Comparison of ENCODE assay signal across 9 mouse cellular contexts in genomic region chr8:94870003-94870402, GRCm38 (mm10). TPM values are rescaled to one million over a fixed set of nuclear protein-coding genes. Genes with fewer than 3 reads are reported as not detected.
A peak's percentile ranks its signal among the peaks of the same experiment; 100 is the strongest.
DNase-seq lines count a peak whose midpoint lies in the region; ATAC-seq and TF ChIP-seq lines count a peak whose summit lies in the region.
"Had no signal": no experiment of that assay in that cellular context is flagged by ENCODE, and none has a peak within 500 bp of the region (broad histone marks: within the 10 kb centered on the region; RNA-seq: fewer than 3 reads in every experiment).

No protein-coding gene starts in this region.

- TF ChIP-seq CTCF in gastrocnemius, adult 2 months (IDR thresholded peaks at IDR 0.05) = no peak
- no peak for TF ChIP-seq CTCF in lung, postnatal 0 days (IDR thresholded peaks at IDR 0.05)

- H3K36me3 ChIP-seq in lung, postnatal 0 days (ENCODE audit: insufficient read depth, low read length) = peaks cover 12% of the 10 kb centered on the region
- peaks cover 22% of the 10 kb centered on the region for H3K36me3 ChIP-seq in limb, embryonic 14.5 days (ENCODE audit: control insufficient read depth, insufficient read depth, low read length)
- 0 out of 2 replicates have a peak, but pooled peaks cover 2% of the 10 kb centered on the region for H3K36me3 ChIP-seq in stomach, embryonic 16.5 days (ENCODE audit: control insufficient read depth, insufficient read depth, low read length)

- peak overlapping the region; percentile 69 for H3K4me2 ChIP-seq in lung, postnatal 0 days (replicated peaks; ENCODE audit: low read depth, low read length)
- H3K4me2 ChIP-seq in limb, embryonic 14.5 days (replicated peaks; ENCODE audit: low read depth, low read length, severe bottlenecking) = peak overlapping the region; percentile 95
- peak overlapping the region; percentile 81 for H3K4me2 ChIP-seq in stomach, embryonic 16.5 days (ENCODE audit: low read depth, low read length)

- ATAC-seq in lung, postnatal 0 days = no peak
- ATAC-seq in limb, embryonic 14.5 days (ENCODE audit: low FRiP score, low read depth) = no peak
- ATAC-seq in stomach, embryonic 16.5 days (ENCODE audit: insufficient read depth, low FRiP score) = no peak

- 36% methylated on average over 4 of the region's 4 CpGs for WGBS in lung, postnatal 0 days
- WGBS in limb, embryonic 14.5 days = 41% methylated on average over 4 of the region's 4 CpGs
- WGBS in stomach, embryonic 16.5 days = 40% methylated on average over 4 of the region's 4 CpGs

- peaks cover 34% of the 10 kb centered on the region for H3K4me1 ChIP-seq in lung, postnatal 0 days (ENCODE audit: insufficient read depth, low read depth, low read length)
- peaks cover 38% of the 10 kb centered on the region for H3K4me1 ChIP-seq in limb, embryonic 14.5 days (ENCODE audit: control insufficient read depth, insufficient read depth, low read length)
- peaks cover 40% of the 10 kb centered on the region for H3K4me1 ChIP-seq in stomach, embryonic 16.5 days (ENCODE audit: control insufficient read depth, insufficient read depth, low read length)

- no peak for TF ChIP-seq POLR2A in limb, embryonic 14.5 days (IDR thresholded peaks at IDR 0.05; ENCODE audit: borderline replicate concordance, extremely low read depth, insufficient read depth, insufficient read length)

- H3K4me3 ChIP-seq in gastrocnemius, adult 2 months = peak overlapping the region; percentile 70
- 0 out of 2 replicates have a peak overlapping the region, but pooled peaks have one; percentile 29 for H3K4me3 ChIP-seq in lung, postnatal 0 days (ENCODE audit: low read depth, low read length)
- peak overlapping the region; percentile 51; the same call in 1 of the 2 replicates for H3K4me3 ChIP-seq in limb, embryonic 14.5 days (replicated peaks; ENCODE audit: low read length)
- peak overlapping the region; percentile 50 for H3K4me3 ChIP-seq in stomach, embryonic 16.5 days (replicated peaks; ENCODE audit: low read length)

- TF ChIP-seq EP300 in lung, postnatal 0 days (IDR thresholded peaks at IDR 0.05) = no peak

- no peaks in the 10 kb centered on the region for H3K9me3 ChIP-seq in lung, postnatal 0 days (ENCODE audit: low read length)
- H3K9me3 ChIP-seq in limb, embryonic 14.5 days (ENCODE audit: control insufficient read depth, low read length) = no peaks in the 10 kb centered on the region
- H3K9me3 ChIP-seq in stomach, embryonic 16.5 days (replicated peaks; ENCODE audit: control insufficient read depth, low read length) = no peaks in the 10 kb centered on the region

- no peaks in the 10 kb centered on the region for H3K27me3 ChIP-seq in lung, postnatal 0 days (replicated peaks; ENCODE audit: insufficient read depth, low read length)
- peaks cover 3% of the 10 kb centered on the region; the same call in 1 of the 2 replicates for H3K27me3 ChIP-seq in limb, embryonic 14.5 days (ENCODE audit: control insufficient read depth, insufficient read depth, low read length)
- no peaks in the 10 kb centered on the region for H3K27me3 ChIP-seq in stomach, embryonic 16.5 days (ENCODE audit: control insufficient read depth, insufficient read depth, low read length)

- no peak for DNase-seq in gastrocnemius, adult 2 months
- no peak for DNase-seq in gastrocnemius, postnatal 25 days
- DNase-seq in lung, postnatal 0 days (ENCODE audit: low spot score) = no peak
- DNase-seq in lung, postnatal 25 days (ENCODE audit: low spot score) = no peak
- DNase-seq in limb, embryonic 14.5 days (ENCODE audit: low spot score) = no peak
- DNase-seq in cerebellum, postnatal 14 days = no peak
- no peak for DNase-seq in spleen, adult 18-20 months
- DNase-seq: gastrocnemius, postnatal 36 days had no signal

- peak overlapping the region; percentile 12; the same call in 1 of the 2 replicates for H3K27ac ChIP-seq in gastrocnemius, adult 2 months
- no peak overlapping the region for H3K27ac ChIP-seq in lung, postnatal 0 days (ENCODE audit: low read length)
- no peak overlapping the region for H3K27ac ChIP-seq in limb, embryonic 14.5 days (replicated peaks; ENCODE audit: low read depth, low read length)
- no peak overlapping the region for H3K27ac ChIP-seq in stomach, embryonic 16.5 days (ENCODE audit: low read length)

- intact Hi-C loops in gastrocnemius, adult 2 months (cut with DNase I) = no loop called here

- H3K9ac ChIP-seq in lung, postnatal 0 days (replicated peaks; ENCODE audit: low read depth) = no peak overlapping the region
- peak overlapping the region; percentile 57; the same call in 1 of the 2 replicates for H3K9ac ChIP-seq in limb, embryonic 14.5 days (ENCODE audit: low read depth, low read length, severe bottlenecking)
- peak overlapping the region; percentile 71 for H3K9ac ChIP-seq in stomach, embryonic 16.5 days (ENCODE audit: low read length)

RNA-seq across cellular contexts. Expression of gene Dok4, which starts 6.1 kb away (rescaled TPM):
- total RNA-seq in gastrocnemius, adult 2 months (2021) = 1 to 10 TPM; 2.7 to 6.1 TPM
- 1 to 10 TPM; 4.7 to 5.1 TPM for total RNA-seq in gastrocnemius, postnatal 25 days (2021)
- 42.7 and 47.5 TPM in 2 replicates for polyA plus RNA-seq in lung, postnatal 0 days (2015; fragmentation: Nextera tagmentation; extraction: Ambion mirVana)
- 29.1 and 35.8 TPM in 2 replicates for polyA plus RNA-seq in limb, embryonic 14.5 days (2012; rRNA removed)
- 23.3 and 26.9 TPM in 2 replicates for polyA plus RNA-seq in limb, embryonic 14.5 days (2014; fragmentation: Nextera tagmentation; extraction: Ambion mirVana)
- polyA plus RNA-seq in stomach, embryonic 16.5 days (2015; fragmentation: Nextera tagmentation; extraction: Ambion mirVana) = 28.8 and 29.5 TPM in 2 replicates

RNA-seq across cellular contexts. Expression of gene Polr2c, which starts 12.8 kb away (rescaled TPM):
- total RNA-seq in gastrocnemius, adult 2 months (2021) = 10 to 100 TPM; 47.3 to 49.8 TPM
- 10 to 100 TPM; 42.9 to 44.1 TPM for total RNA-seq in gastrocnemius, postnatal 25 days (2021)
- polyA plus RNA-seq in lung, postnatal 0 days (2015; fragmentation: Nextera tagmentation; extraction: Ambion mirVana) = 98.4 and 103 TPM in 2 replicates
- polyA plus RNA-seq in limb, embryonic 14.5 days (2012; rRNA removed) = 129 and 135 TPM in 2 replicates
- 135 and 140 TPM in 2 replicates for polyA plus RNA-seq in limb, embryonic 14.5 days (2014; fragmentation: Nextera tagmentation; extraction: Ambion mirVana)
- polyA plus RNA-seq in stomach, embryonic 16.5 days (2015; fragmentation: Nextera tagmentation; extraction: Ambion mirVana) = 128 and 129 TPM in 2 replicates

RNA-seq across cellular contexts. Expression of gene Ciapin1, which starts 31.8 kb away (rescaled TPM):
- total RNA-seq in gastrocnemius, adult 2 months (2021) = 10 to 100 TPM; 29.7 to 44.5 TPM
- 10 to 100 TPM; 38.4 to 45.3 TPM for total RNA-seq in gastrocnemius, postnatal 25 days (2021)
- 66.7 and 74.5 TPM in 2 replicates for polyA plus RNA-seq in lung, postnatal 0 days (2015; fragmentation: Nextera tagmentation; extraction: Ambion mirVana)
- polyA plus RNA-seq in limb, embryonic 14.5 days (2012; rRNA removed) = 55.0 and 55.2 TPM in 2 replicates
- polyA plus RNA-seq in limb, embryonic 14.5 days (2014; fragmentation: Nextera tagmentation; extraction: Ambion mirVana) = 83.6 and 84.3 TPM in 2 replicates
- 78.3 and 84.7 TPM in 2 replicates for polyA plus RNA-seq in stomach, embryonic 16.5 days (2015; fragmentation: Nextera tagmentation; extraction: Ambion mirVana)

RNA-seq across cellular contexts. Expression of gene Coq9, which starts 31.9 kb away (rescaled TPM):
- 100 to 1,000 TPM; 359 to 480 TPM for total RNA-seq in gastrocnemius, adult 2 months (2021)
- total RNA-seq in gastrocnemius, postnatal 25 days (2021) = 100 to 1,000 TPM; 376 to 381 TPM
- 47.1 and 51.4 TPM in 2 replicates for polyA plus RNA-seq in lung, postnatal 0 days (2015; fragmentation: Nextera tagmentation; extraction: Ambion mirVana)
- 84.5 and 88.1 TPM in 2 replicates for polyA plus RNA-seq in limb, embryonic 14.5 days (2012; rRNA removed)
- 72.4 and 86.0 TPM in 2 replicates for polyA plus RNA-seq in limb, embryonic 14.5 days (2014; fragmentation: Nextera tagmentation; extraction: Ambion mirVana)
- 84.6 and 94.3 TPM in 2 replicates for polyA plus RNA-seq in stomach, embryonic 16.5 days (2015; fragmentation: Nextera tagmentation; extraction: Ambion mirVana)

RNA-seq across cellular contexts. Expression of gene Ccdc102a, which starts 47.9 kb away (rescaled TPM):
- total RNA-seq in gastrocnemius, adult 2 months (2021) = 1 to 10 TPM; 3.0 to 3.8 TPM
- total RNA-seq in gastrocnemius, postnatal 25 days (2021) = 1 to 10 TPM; 3.6 to 4.2 TPM
- polyA plus RNA-seq in lung, postnatal 0 days (2015; fragmentation: Nextera tagmentation; extraction: Ambion mirVana) = 14.6 and 17.2 TPM in 2 replicates
- 60.1 and 60.7 TPM in 2 replicates for polyA plus RNA-seq in limb, embryonic 14.5 days (2012; rRNA removed)
- 52.9 and 66.3 TPM in 2 replicates for polyA plus RNA-seq in limb, embryonic 14.5 days (2014; fragmentation: Nextera tagmentation; extraction: Ambion mirVana)
- 10.9 and 14.8 TPM in 2 replicates for polyA plus RNA-seq in stomach, embryonic 16.5 days (2015; fragmentation: Nextera tagmentation; extraction: Ambion mirVana)
